Mouse (Mus musculus) layer of hippocampus, postnatal 36 days (tissue): ENCODE measurements at regions not wholly inside any gene's neighbourhood (a gene's known extent, or its start where the extent isn't known, plus 50 kb on each side); places are given as distances from the start of the nearest gene placed in this dataset.

ENCODE experiments used
- DNase-seq, 2 experiments: peaks; one replicate each; pipeline ENCODE4 v3.0.0; 2022

GRCm38 (mm10) chr8:91999189-91999588 lies 197.3 kb upstream of the Irx3 start:
- DNase-seq, result no peak

- no peak for DNase-seq
Observed at GRCm38 (mm10) chr8:91997892-91998189, 196.0 kb upstream of the Irx3 start.

GRCm38 (mm10) chr8:91997023-91997891 lies 195.4 kb upstream of the Irx3 start:
- DNase-seq, result no peak

GRCm38 (mm10) chr8:91996305-91997022 lies 194.6 kb upstream of the Irx3 start:
- no peak for DNase-seq

- DNase-seq, result no peak
Observed at GRCm38 (mm10) chr8:91995407-91996144, 193.7 kb upstream of the Irx3 start.

- DNase-seq, result no peak
Observed at GRCm38 (mm10) chr8:91991542-91992452, 189.9 kb upstream of the Irx3 start.

- DNase-seq, result no peak
Observed at GRCm38 (mm10) chr8:91990952-91991351, 189.1 kb upstream of the Irx3 start.

- DNase-seq, result no peak
Observed at GRCm38 (mm10) chr8:91990048-91990447, 188.2 kb upstream of the Irx3 start.

- DNase-seq, result no peak
Observed at GRCm38 (mm10) chr8:91988866-91989633, 187.2 kb upstream of the Irx3 start.

GRCm38 (mm10) chr8:91987854-91988253 lies 186.0 kb upstream of the Irx3 start:
- DNase-seq, result no peak

GRCm38 (mm10) chr8:91983171-91983570 lies 181.3 kb upstream of the Irx3 start:
- DNase-seq, result no peak

- no peak for DNase-seq
Observed at GRCm38 (mm10) chr8:91976900-91977585, 175.2 kb upstream of the Irx3 start.

GRCm38 (mm10) chr8:91975460-91975859 lies 173.6 kb upstream of the Irx3 start:
- DNase-seq, result no peak

GRCm38 (mm10) chr8:91974636-91975035 lies 172.8 kb upstream of the Irx3 start:
- no peak for DNase-seq

GRCm38 (mm10) chr8:91973951-91974439 lies 172.1 kb upstream of the Irx3 start:
- no peak for DNase-seq

GRCm38 (mm10) chr8:91967407-91967806 lies 165.5 kb upstream of the Irx3 start:
- DNase-seq, result no peak

GRCm38 (mm10) chr8:91966891-91967370 lies 165.1 kb upstream of the Irx3 start:
- no peak for DNase-seq

- DNase-seq, result no peak
Observed at GRCm38 (mm10) chr8:91961696-91962095, 159.8 kb upstream of the Irx3 start.

- DNase-seq, result no peak
Observed at GRCm38 (mm10) chr8:91955170-91955569, 153.3 kb upstream of the Irx3 start.

GRCm38 (mm10) chr8:91952981-91953380 lies 151.1 kb upstream of the Irx3 start:
- no peak for DNase-seq
